Mouse (Mus musculus) G1E (cell line): Measurements from ENCODE around the gene Samt4.
"Not testable (repeated sequence)": the region's sequence is repeated elsewhere in the genome, so short reads cannot be mapped to it uniquely, and the experiment has no call there.

Experiments used
- CTCF ChIP-seq: IDR thresholded peaks from 2 replicates; pipeline ENCODE4 v1.5.1; 2012; ENCODE audit warnings: low read depth, low read length, inconsistent platforms, mixed read lengths
- GATA1 ChIP-seq: IDR thresholded peaks from 2 replicates; pipeline ENCODE4 v1.6.1; 2012; ENCODE audit warnings: borderline replicate concordance, low read length, inconsistent platforms, mixed read lengths
- GATA2 ChIP-seq: IDR thresholded peaks from 2 replicates; pipeline ENCODE4 v1.6.1; 2012; ENCODE audit warnings: low read depth, low read length, inconsistent platforms, borderline replicate concordance
- POLR2AphosphoS5 ChIP-seq: IDR thresholded peaks from 2 replicates; pipeline ENCODE4 v1.6.1; 2012; ENCODE audit warnings: low read depth, low read length, inconsistent platforms; ENCODE audit not compliant: insufficient replicate concordance
- TAL1 ChIP-seq: conservative IDR thresholded peaks from 2 replicates; pipeline ENCODE4 v1.6.1; 2012; ENCODE audit warnings: low read depth, low read length, inconsistent platforms, mixed read lengths

GRCm38 (mm10) chrX:154443696-154444095, 38.1 kb upstream of the Samt4 start:
- TF ChIP-seq CTCF, TAL1, GATA1, POLR2AphosphoS5, GATA2: not testable (repeated sequence)
